Mouse (Mus musculus) testis, adult 2 months (tissue): ENCODE measurements around the gene Mlip. TPM values are rescaled to one million over a fixed set of nuclear protein-coding genes. Genes with fewer than 3 reads are reported as not detected.

Source experiments
- H3K27ac ChIP-seq: fragments of 200-500 bp; 2 replicates; pipeline ENCODE4 v1.5.1; 2012; ENCODE audit warnings: low read depth, low read length; ENCODE audit not compliant: control insufficient read depth, insufficient read depth
- H3K27me3 ChIP-seq: fragments of 200-500 bp; 2 replicates; pipeline ENCODE4 v1.6.1; 2012; ENCODE audit warnings: mild to moderate bottlenecking, low read length, moderate library complexity; ENCODE audit not compliant: control insufficient read depth, insufficient read depth
- H3K36me3 ChIP-seq: fragments of 200-500 bp; 2 replicates; pipeline ENCODE4 v1.6.1; 2012; ENCODE audit warnings: mild to moderate bottlenecking, low read length; ENCODE audit not compliant: control insufficient read depth, insufficient read depth
- H3K4me1 ChIP-seq: fragments of 200-500 bp; 2 replicates; pipeline ENCODE4 v1.6.1; 2012; ENCODE audit warnings: low read length; ENCODE audit not compliant: control insufficient read depth, insufficient read depth
- H3K4me3 ChIP-seq: fragments of 200-500 bp; 2 replicates; pipeline ENCODE4 v1.5.1; 2012; ENCODE audit warnings: low read depth, mild to moderate bottlenecking, low read length, moderate library complexity, mixed read lengths; ENCODE audit not compliant: control insufficient read depth
- CTCF ChIP-seq: fragments of 200-500 bp; IDR thresholded peaks from 2 replicates; pipeline ENCODE4 v1.5.1; 2012; ENCODE audit warnings: low read depth, mild to moderate bottlenecking, inconsistent platforms, low read length, moderate library complexity; ENCODE audit not compliant: control insufficient read depth, insufficient read depth, insufficient replicate concordance
- POLR2A ChIP-seq: fragments of 200-500 bp; IDR thresholded peaks from 2 replicates; pipeline ENCODE4 v1.6.1; 2012; ENCODE audit warnings: low read depth, mild to moderate bottlenecking, inconsistent platforms, low read length, moderate library complexity; ENCODE audit not compliant: control insufficient read depth
- polyA plus RNA-seq: library from polyadenylated mRNA; depleted of rRNA; stranded (reverse); fragments of >200 nt; gene quantifications from 2 replicates; pipeline ENCODE4 v1.2.3, GENCODE M21; 2012

The Mlip gene
- polyA plus RNA-seq, 1 experiment, result 2.4 TPM

DNA sequence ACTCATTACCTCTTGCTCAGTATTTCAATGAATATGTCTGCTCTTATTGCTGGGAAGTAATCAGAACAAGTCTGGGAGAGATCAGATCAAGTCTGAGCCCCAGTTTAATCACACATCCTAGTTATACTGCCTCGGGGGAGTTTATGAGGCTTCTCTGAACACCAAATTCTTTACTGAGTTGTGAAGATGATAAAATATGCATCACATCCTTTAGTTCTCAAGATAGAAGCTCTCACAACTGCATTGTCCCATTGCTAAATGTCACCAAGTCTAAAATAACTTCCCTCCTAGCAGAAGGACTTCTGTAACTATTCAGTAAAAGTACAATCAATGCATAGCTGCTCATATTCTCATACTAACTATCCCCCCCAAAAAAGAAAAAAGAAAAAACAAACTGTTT lies 154.5 kb downstream of the Mlip start:
- Histone ChIP-seq H3K27ac (no peak overlapping the region), H3K4me1 (no peaks in the 10 kb centered on the region), H3K27me3 (no peaks in the 10 kb centered on the region), H3K36me3 (no peaks in the 10 kb centered on the region), H3K4me3 (no peak overlapping the region)
- TF ChIP-seq POLR2A (no peak), CTCF (no peak)

DNA sequence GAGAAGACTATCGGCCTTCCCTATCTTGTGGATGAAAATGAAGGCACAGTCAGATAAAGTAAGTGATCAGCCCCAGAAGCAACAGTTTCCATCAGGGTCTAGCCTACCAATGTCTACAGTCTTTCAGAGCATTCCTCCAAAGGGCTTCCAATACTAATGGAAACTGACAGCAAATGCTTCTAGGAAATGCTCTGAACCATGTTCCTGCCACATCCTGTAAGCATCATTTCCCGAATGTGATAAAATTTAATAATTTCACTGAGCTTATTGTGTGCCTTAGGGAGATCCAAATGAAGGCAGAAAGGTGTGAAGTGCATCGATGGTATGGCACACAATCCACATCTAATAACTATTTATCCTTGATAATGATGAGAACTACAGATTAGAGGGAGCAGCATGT lies 173.3 kb downstream of the Mlip start:
- Histone ChIP-seq H3K36me3 (no peaks in the 10 kb centered on the region), H3K27ac (no peak overlapping the region)
- TF ChIP-seq CTCF (no peak), POLR2A (no peak)

DNA sequence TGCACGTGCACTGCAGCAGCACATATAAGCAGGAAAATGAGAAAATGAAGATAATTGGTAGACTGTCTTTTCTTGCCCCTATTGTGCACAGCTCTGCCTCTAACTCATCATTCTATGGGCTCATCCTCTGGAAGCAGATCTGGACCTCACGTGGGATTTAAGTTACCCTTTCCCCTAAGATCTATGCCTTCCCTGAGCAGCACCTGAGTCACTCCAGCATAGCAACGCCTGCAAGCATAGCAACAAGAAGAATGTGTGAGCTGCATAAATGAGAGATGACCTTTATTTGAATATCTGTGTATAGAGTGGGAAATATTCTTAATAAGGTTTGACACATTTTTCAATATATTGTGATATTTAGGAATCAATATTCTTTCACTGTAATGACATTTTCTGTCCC lies 176.9 kb downstream of the Mlip start:
- H3K4me3 ChIP-seq, result no peak overlapping the region
- H3K27me3 ChIP-seq, result no peaks in the 10 kb centered on the region
- no peaks in the 10 kb centered on the region for H3K4me1 ChIP-seq
- H3K36me3 ChIP-seq, result no peaks in the 10 kb centered on the region
- H3K27ac ChIP-seq, result no peak overlapping the region
- TF ChIP-seq CTCF (no peak), POLR2A (no peak)

More for the DNA sequence above, 173.3 kb downstream of the Mlip start:
- H3K27me3 ChIP-seq, result no peaks in the 10 kb centered on the region
- H3K4me3 ChIP-seq, result no peak overlapping the region
- H3K4me1 ChIP-seq, result no peaks in the 10 kb centered on the region

DNA sequence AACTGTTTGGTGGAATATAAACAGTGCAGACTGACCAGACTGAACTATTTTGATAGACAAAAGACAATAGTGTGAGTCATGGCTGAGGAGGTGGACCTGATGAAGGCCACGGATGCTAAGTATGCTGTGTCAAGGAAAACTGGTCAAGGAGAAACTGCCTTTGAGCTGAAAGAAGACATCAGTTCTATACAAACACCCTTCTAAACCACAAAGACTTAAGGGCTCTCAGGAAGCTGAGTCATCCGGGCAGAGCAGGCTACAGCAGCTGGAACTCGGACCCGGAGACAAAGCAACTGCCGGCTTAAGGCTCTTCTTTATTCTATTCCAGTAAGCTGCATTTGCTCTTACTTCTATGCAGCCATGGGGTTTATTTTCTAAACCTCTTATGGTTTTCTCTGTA lies 180.7 kb downstream of the Mlip start:
- no peak overlapping the region for H3K4me3 ChIP-seq
- no peak overlapping the region for H3K27ac ChIP-seq
- no peak for TF ChIP-seq CTCF
- TF ChIP-seq POLR2A, result no peak
- no peaks in the 10 kb centered on the region for H3K4me1 ChIP-seq
- no peaks in the 10 kb centered on the region for H3K27me3 ChIP-seq
- H3K36me3 ChIP-seq, result no peaks in the 10 kb centered on the region

DNA sequence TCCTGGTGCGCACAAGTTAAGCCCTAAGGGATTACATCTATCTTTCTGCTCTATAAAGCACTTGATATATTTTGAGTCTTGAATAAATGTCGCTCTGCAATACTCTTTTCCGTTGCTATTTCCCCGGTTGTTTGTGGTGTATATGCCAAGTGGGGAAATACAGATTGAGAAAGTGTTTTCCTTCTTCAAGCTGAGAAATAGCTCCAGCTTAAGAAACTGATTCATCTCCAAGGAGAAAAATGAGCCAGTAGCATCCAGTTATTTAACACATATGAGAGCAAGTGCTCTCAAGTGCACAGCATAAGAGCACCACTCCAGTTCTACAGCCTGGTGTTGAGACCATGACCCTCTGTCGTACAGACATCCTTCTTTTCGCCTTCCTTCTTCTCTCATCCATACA lies 186.9 kb downstream of the Mlip start:
- Histone ChIP-seq H3K4me1 (no peaks in the 10 kb centered on the region), H3K27me3 (no peaks in the 10 kb centered on the region), H3K36me3 (no peaks in the 10 kb centered on the region), H3K4me3 (no peak overlapping the region), H3K27ac (no peak overlapping the region)
- TF ChIP-seq POLR2A, result no peak
- TF ChIP-seq CTCF, result no peak

DNA sequence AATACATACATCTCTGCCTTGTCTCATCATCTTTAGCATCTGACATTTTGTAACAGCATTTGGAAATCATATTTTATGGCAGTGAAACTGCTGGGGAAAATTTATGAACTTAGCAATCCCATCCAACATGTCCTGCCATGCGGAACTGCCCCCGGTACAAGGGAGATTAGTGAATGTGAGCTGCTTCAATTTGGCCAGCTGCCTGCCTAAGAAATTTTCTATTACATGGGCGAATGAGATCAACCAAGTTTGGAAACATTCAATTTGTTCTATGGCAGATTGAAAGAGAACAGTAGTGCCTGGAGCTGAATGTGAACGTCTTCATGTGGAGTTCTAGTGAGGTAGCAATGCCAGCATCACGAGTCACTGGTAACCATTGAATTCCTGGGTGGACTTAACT lies 191.0 kb downstream of the Mlip start:
- no peaks in the 10 kb centered on the region for H3K36me3 ChIP-seq
- no peak overlapping the region for H3K4me3 ChIP-seq
- no peaks in the 10 kb centered on the region for H3K4me1 ChIP-seq
- no peak overlapping the region for H3K27ac ChIP-seq
- H3K27me3 ChIP-seq, result no peaks in the 10 kb centered on the region
- TF ChIP-seq POLR2A, result no peak
- no peak for TF ChIP-seq CTCF

DNA sequence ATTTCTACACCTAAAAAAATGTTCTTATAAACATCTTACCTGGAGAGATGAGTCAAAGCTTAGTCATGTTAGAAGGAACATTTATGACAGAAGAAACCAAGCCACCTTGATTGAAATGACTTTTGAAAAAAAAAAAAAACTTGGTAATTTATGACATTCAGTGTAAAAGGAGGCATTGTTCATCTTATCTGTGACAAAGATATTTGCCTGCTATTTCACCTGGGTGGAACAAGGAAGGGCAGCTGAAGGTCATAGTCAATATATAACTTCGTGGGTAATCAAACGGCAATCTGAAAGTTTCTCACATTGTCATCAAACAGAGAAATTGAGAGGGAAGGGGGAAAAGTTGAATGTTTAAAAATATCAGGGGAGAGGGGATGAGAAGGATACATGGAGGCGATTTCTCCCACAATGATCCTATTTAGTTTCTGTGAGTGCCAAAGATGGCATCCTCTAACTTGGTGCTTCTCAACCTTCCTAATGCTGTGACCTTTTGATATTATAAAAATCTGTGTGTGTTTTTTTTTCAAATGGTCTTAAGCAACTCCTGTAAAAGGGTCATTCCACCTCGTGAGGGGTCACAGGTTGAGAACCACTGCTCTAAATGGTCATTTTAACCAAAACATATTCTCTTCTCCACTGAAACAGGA lies 192.4 kb downstream of the Mlip start:
- Histone ChIP-seq H3K27ac (no peak overlapping the region), H3K4me1 (no peaks in the 10 kb centered on the region), H3K27me3 (no peaks in the 10 kb centered on the region), H3K36me3 (no peaks in the 10 kb centered on the region), H3K4me3 (no peak overlapping the region)
- TF ChIP-seq POLR2A, result no peak
- no peak for TF ChIP-seq CTCF

DNA sequence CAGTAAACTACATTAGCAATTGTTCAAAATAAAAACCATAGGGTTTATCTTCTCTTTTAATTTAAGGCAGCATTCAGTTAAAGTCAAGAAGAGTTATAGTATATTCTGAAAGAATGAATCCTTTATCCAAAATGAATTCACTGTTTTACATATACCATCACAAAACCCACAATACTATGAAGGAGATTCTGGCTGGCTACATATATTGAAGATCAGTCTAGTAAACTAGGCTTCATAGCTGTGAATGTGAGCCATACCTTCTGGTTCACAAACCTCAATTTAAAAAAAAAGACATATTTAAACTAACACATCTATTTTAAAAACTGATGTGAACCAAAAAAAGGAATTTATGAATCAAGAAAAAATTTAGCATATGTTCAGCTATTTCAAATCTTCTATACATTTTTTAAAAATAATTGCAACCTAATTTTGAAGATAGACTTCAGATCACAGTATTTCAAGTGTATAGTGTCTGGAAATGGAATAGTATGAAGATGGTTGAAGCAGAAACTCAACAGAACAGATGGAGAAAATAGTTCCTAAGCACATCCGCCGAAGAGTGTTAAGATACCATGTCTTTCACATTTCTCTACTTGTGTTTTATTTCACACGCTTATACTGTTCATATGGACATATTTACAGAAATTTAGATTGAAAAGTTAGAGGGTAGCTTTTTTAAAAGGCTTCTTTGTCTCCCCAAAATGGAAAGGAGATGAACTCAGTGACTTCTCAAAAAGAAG lies 204.1 kb downstream of the Mlip start:
- no peak overlapping the region for H3K27ac ChIP-seq
- no peak for TF ChIP-seq CTCF
- TF ChIP-seq POLR2A, result no peak
- H3K27me3 ChIP-seq, result no peaks in the 10 kb centered on the region
- no peak overlapping the region for H3K4me3 ChIP-seq
- no peaks in the 10 kb centered on the region for H3K36me3 ChIP-seq
- no peaks in the 10 kb centered on the region for H3K4me1 ChIP-seq
